Mouse (Mus musculus): ENCODE results near the gene Prkn. TPM values are rescaled to one million over a fixed set of nuclear protein-coding genes. Genes with fewer than 3 reads are reported as not detected.
A peak's percentile ranks its signal among the peaks of the same experiment; 100 is the strongest.

Prkn gene
- polyA plus RNA-seq, 1 experiment from 2014 or later, result 1.5 TPM

DNA sequence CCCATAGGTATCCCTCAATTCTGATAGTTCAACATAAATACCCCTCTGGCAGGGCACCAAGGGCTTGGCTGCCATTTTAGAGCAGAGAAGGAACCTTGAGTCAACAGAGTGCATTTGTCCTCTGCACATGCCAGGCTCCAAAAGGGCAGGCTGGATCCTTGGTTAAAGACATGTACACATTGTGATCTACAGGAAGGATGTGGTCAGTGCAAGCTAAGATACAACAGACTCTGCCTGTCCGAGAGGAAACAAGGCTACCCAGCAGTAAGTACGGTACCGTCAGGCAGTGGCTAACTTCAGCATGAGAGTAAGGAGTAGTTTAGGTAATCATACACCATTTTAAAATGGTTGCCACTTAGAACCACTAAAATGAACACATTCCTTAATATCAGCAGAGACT lies 884.0 kb downstream of the Prkn start:
- H3K4me3 ChIP-seq (replicated peaks), result no peak overlapping the region
- no peaks in the 10 kb centered on the region for H3K4me1 ChIP-seq
- no peak overlapping the region for H3K27ac ChIP-seq
- 0 out of 2 replicates have a peak, but pooled peaks cover 3% of the 10 kb centered on the region for H3K27me3 ChIP-seq
- H3K36me3 ChIP-seq (replicated peaks), result no peaks in the 10 kb centered on the region
- H3K9me3 ChIP-seq, result no peaks in the 10 kb centered on the region
- H3K9ac ChIP-seq, result no peak overlapping the region
- WGBS, result 94% methylated on average over 3 of the region's 3 CpGs
- no peak for ATAC-seq (ENCODE audit: low FRiP score)
- H3K4me2 ChIP-seq, result no peak overlapping the region

DNA sequence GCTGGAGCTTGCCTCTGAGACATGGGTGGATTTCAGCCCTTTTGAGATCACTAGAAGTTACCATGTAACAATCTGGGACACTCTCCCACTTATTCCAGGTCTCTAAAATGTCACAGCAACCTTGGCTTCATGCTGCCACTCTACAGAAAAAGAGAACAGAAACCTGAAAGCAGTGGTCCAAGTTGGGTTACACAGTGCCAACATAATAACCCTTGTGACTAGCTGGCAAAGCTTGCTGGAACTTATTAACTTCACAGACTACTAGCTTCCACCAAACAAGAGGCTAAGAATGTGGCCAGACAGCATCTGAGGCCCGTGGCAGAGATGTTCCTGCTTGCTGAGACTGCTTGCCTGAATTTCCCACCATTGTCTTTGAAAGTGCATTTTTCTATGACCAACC lies 886.9 kb downstream of the Prkn start:
- Histone ChIP-seq H3K27ac (no peak overlapping the region), H3K9me3 (no peaks in the 10 kb centered on the region), H3K9ac (no peak overlapping the region), H3K27me3 (0 out of 2 replicates have a peak, but pooled peaks cover 3% of the 10 kb centered on the region), H3K36me3 (replicated peaks) (no peaks in the 10 kb centered on the region), H3K4me3 (replicated peaks) (no peak overlapping the region), H3K4me2 (no peak overlapping the region), H3K4me1 (peaks cover 12% of the 10 kb centered on the region)
- WGBS, result 70% methylated on average over 1 of the region's 1 CpGs
- no peak for ATAC-seq (ENCODE audit: low FRiP score)

- WGBS, result 44% methylated on average over 2 of the region's 2 CpGs
- Histone ChIP-seq H3K4me1 (peaks cover 12% of the 10 kb centered on the region), H3K9ac (no peak overlapping the region), H3K4me2 (no peak overlapping the region), H3K36me3 (replicated peaks) (no peaks in the 10 kb centered on the region), H3K9me3 (no peaks in the 10 kb centered on the region), H3K27ac (no peak overlapping the region), H3K4me3 (replicated peaks) (no peak overlapping the region), H3K27me3 (0 out of 2 replicates have a peak, but pooled peaks cover 3% of the 10 kb centered on the region)
- ATAC-seq (ENCODE audit: low FRiP score), result peak; percentile 51; the same call in 1 of the 2 replicates
These were observed 888.1 kb downstream of the Prkn start for GRCm38 (mm10) chr17:11728294-11728693.

GRCm38 (mm10) chr17:11730656-11731594 lies 890.7 kb downstream of the Prkn start:
- H3K27ac ChIP-seq, result peak overlapping the region; percentile 20; the same call in 1 of the 2 replicates
- ATAC-seq (ENCODE audit: low FRiP score), result 0 out of 2 replicates have a peak, but pooled peaks have one; percentile 57

DNA sequence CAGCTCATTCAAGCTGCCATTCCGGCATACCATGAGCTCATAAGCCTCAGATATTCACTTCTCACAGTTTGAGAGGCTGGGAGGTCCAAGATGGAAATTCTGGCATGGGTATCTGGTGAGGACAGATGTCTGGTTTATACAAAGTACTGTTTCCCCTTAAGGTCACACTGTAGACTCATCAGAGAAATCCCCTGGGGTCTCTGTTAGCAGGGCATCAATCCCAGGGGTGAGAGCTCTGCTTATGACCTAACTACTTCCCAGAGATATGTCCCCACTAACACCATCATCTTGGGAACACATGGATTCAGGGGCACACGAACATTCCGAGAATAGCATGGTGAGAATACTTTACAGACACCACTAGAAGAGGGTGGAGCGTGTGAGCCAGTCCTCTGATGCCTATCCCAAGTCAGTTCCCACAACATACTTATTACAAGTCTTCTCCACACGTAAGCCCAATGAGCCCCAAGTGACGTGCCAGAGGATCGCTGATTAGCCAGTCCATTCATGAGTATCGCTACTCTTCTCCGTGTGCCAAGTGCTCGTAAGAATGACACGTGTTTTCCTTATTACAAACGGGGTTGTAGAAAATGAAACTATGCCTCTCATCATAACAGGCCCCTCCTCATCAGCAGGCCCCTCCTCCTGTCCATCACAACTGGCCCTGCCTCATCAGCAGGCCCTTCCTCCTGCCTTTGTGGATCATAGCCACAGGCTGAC lies 895.1 kb downstream of the Prkn start:
- Histone ChIP-seq H3K4me1 (peaks cover 9% of the 10 kb centered on the region), H3K27ac (no peak overlapping the region), H3K4me3 (replicated peaks) (no peak overlapping the region), H3K27me3 (no peaks in the 10 kb centered on the region), H3K36me3 (replicated peaks) (no peaks in the 10 kb centered on the region), H3K9ac (no peak overlapping the region), H3K9me3 (no peaks in the 10 kb centered on the region), H3K4me2 (no peak overlapping the region)
- 86% methylated on average over 12 of the region's 12 CpGs for WGBS
- no peak for ATAC-seq (ENCODE audit: low FRiP score)

More at GRCm38 (mm10) chr17:11730656-11731594, 890.7 kb downstream of the Prkn start:
- H3K27me3 ChIP-seq, result no peaks in the 10 kb centered on the region
- H3K4me3 ChIP-seq (replicated peaks), result no peak overlapping the region
- no peak overlapping the region for H3K9ac ChIP-seq
- H3K4me2 ChIP-seq, result no peak overlapping the region
- 51% methylated on average over 12 of the region's 12 CpGs for WGBS
- H3K4me1 ChIP-seq, result peaks cover 12% of the 10 kb centered on the region
- H3K9me3 ChIP-seq, result no peaks in the 10 kb centered on the region
- no peaks in the 10 kb centered on the region for H3K36me3 ChIP-seq (replicated peaks)

DNA sequence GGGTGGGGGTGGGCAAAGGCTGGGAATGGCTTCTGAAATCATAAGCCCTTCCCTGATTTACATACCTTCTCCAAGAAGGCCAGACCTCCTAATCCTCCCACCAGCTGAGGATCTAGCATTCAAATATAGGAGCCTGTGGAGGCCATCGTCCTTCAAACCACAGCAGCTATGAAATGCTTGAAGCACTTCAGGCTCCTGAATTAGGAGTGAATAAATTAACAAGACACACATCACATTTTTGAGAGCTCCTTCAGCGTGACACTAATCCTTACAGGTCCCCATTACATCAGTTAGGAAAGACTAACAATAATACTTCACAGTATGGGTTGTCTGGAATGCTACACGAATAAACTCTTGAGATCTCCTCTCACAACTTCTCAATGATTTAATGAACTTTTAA lies 896.3 kb downstream of the Prkn start:
- H3K27me3 ChIP-seq, result no peaks in the 10 kb centered on the region
- H3K4me3 ChIP-seq (replicated peaks), result no peak overlapping the region
- H3K36me3 ChIP-seq (replicated peaks), result no peaks in the 10 kb centered on the region
- no peak for ATAC-seq (ENCODE audit: low FRiP score)
- no peaks in the 10 kb centered on the region for H3K9me3 ChIP-seq
- no peak overlapping the region for H3K9ac ChIP-seq
- H3K4me2 ChIP-seq, result no peak overlapping the region
- peaks cover 7% of the 10 kb centered on the region for H3K4me1 ChIP-seq
- WGBS, result 45% methylated on average over 3 of the region's 3 CpGs
- no peak overlapping the region for H3K27ac ChIP-seq

DNA sequence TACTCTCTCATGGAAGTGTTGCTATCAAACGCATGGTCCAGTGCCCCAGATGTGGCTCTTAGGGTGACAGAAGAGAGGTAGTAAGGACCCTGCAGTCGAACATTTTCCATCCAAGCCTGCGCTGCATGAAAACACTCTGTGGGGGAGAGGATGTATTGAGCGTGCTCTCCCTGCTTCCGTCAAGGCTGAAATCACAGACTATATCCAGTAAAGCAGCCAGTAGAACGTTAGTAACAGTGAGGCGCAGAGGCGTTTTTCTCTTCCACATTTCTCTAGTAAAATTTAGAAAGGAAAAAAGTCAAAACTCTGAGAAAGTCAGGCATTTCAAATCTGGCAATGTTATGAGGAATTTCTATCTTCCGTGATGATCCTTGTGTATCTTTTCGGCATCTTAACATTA lies 897.7 kb downstream of the Prkn start:
- Histone ChIP-seq H3K27me3 (no peaks in the 10 kb centered on the region), H3K27ac (no peak overlapping the region), H3K9ac (no peak overlapping the region), H3K4me1 (peaks cover 7% of the 10 kb centered on the region), H3K4me2 (no peak overlapping the region), H3K9me3 (no peaks in the 10 kb centered on the region), H3K4me3 (replicated peaks) (no peak overlapping the region), H3K36me3 (replicated peaks) (no peaks in the 10 kb centered on the region)
- WGBS, result 96% methylated on average over 10 of the region's 10 CpGs
- ATAC-seq (ENCODE audit: low FRiP score), result no peak

DNA sequence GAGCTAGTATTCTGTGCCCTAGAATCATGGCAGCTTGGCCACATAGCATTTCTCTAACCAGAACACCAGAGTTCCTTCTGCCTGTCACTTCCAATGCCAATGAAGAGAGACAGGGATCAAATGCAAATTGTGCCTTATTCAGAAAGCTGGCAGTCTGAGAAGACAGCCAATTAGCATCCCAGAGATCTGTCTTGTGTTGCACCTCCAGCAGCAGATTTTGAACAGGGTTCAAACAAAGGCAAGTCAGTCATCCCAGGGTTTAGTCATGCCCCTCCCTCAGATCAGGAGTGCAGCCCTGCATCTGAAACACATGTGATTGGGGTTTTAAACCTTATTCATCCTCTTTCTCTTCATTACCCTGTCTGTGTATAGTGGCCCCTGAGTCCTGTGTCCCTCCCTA lies 900.5 kb downstream of the Prkn start:
- no peaks in the 10 kb centered on the region for H3K27me3 ChIP-seq
- H3K4me2 ChIP-seq, result no peak overlapping the region
- no peaks in the 10 kb centered on the region for H3K36me3 ChIP-seq (replicated peaks)

GRCm38 (mm10) chr17:11741161-11741560 lies 901.0 kb downstream of the Prkn start:
- Histone ChIP-seq H3K27me3 (no peaks in the 10 kb centered on the region), H3K27ac (no peak overlapping the region), H3K36me3 (replicated peaks) (no peaks in the 10 kb centered on the region), H3K4me2 (no peak overlapping the region), H3K4me3 (replicated peaks) (no peak overlapping the region), H3K4me1 (peaks cover 7% of the 10 kb centered on the region), H3K9me3 (no peaks in the 10 kb centered on the region), H3K9ac (no peak overlapping the region)
- 92% methylated on average over 5 of the region's 5 CpGs for WGBS
- ATAC-seq (ENCODE audit: low FRiP score), result no peak

More for the DNA sequence above, 900.5 kb downstream of the Prkn start:
- no peaks in the 10 kb centered on the region for H3K9me3 ChIP-seq
- H3K4me1 ChIP-seq, result peaks cover 7% of the 10 kb centered on the region
- ATAC-seq (ENCODE audit: low FRiP score), result no peak; the same call in 1 of the 2 replicates
- no peak overlapping the region for H3K27ac ChIP-seq
- no peak overlapping the region for H3K9ac ChIP-seq
- no peak overlapping the region for H3K4me3 ChIP-seq (replicated peaks)

DNA sequence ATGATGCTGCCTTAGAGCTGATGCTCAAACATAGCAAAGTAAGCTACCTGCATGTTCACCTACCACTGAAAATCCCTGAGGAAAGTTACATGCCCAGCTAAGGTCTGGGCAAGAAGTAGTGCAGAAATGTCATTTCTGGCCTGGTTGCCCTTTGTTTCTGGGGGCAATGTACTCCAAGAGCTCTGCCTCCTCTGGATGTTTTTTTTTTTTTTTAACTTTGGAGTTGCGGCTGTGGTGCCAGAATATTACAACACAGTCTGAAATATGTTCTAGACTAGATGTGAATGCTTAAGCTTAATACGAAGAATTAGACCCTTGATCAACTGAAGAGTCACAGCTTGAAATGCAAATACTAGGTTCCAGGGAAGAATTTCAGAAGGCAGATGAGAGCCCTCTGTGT lies 911.1 kb downstream of the Prkn start:
- Histone ChIP-seq H3K36me3 (replicated peaks) (no peaks in the 10 kb centered on the region), H3K9me3 (no peaks in the 10 kb centered on the region), H3K9ac (no peak overlapping the region), H3K4me3 (replicated peaks) (no peak overlapping the region), H3K27ac (no peak overlapping the region), H3K4me1 (no peaks in the 10 kb centered on the region), H3K4me2 (no peak overlapping the region), H3K27me3 (no peaks in the 10 kb centered on the region)
- WGBS, result 94% methylated on average over 2 of the region's 2 CpGs
- ATAC-seq (ENCODE audit: low FRiP score), result no peak

GRCm38 (mm10) chr17:11752686-11753085 lies 912.5 kb downstream of the Prkn start:
- H3K36me3 ChIP-seq (replicated peaks), result no peaks in the 10 kb centered on the region
- H3K27me3 ChIP-seq, result no peaks in the 10 kb centered on the region
- H3K9ac ChIP-seq, result no peak overlapping the region
- H3K9me3 ChIP-seq, result no peaks in the 10 kb centered on the region
- WGBS, result 68% methylated on average over 2 of the region's 2 CpGs
- no peaks in the 10 kb centered on the region for H3K4me1 ChIP-seq
- no peak overlapping the region for H3K27ac ChIP-seq
- H3K4me3 ChIP-seq (replicated peaks), result no peak overlapping the region
- no peak for ATAC-seq (ENCODE audit: low FRiP score)
- H3K4me2 ChIP-seq, result no peak overlapping the region

GRCm38 (mm10) chr17:11765117-11765516 lies 924.9 kb downstream of the Prkn start:
- H3K9ac ChIP-seq, result no peak overlapping the region
- no peaks in the 10 kb centered on the region for H3K9me3 ChIP-seq
- 26% methylated on average over 3 of the region's 3 CpGs for WGBS
- H3K36me3 ChIP-seq (replicated peaks), result no peaks in the 10 kb centered on the region
- 0 out of 2 replicates have a peak overlapping the region, but pooled peaks have one; percentile 53 for H3K27ac ChIP-seq
- no peaks in the 10 kb centered on the region; the same call in 1 of the 2 replicates for H3K27me3 ChIP-seq
- no peak overlapping the region for H3K4me2 ChIP-seq
- H3K4me3 ChIP-seq (replicated peaks), result no peak overlapping the region
- 0 out of 2 replicates have a peak, but pooled peaks have one; percentile 53 for ATAC-seq (ENCODE audit: low FRiP score)
- H3K4me1 ChIP-seq, result peaks cover 22% of the 10 kb centered on the region
